Mouse (Mus musculus): ENCODE results near the gene Mfsd12. TPM values are rescaled to one million over a fixed set of nuclear protein-coding genes. Genes with fewer than 3 reads are reported as not detected.

Mfsd12 gene
- total RNA-seq, 2 experiments from 2014 or later = 38.1 to 42.0 TPM

DNA sequence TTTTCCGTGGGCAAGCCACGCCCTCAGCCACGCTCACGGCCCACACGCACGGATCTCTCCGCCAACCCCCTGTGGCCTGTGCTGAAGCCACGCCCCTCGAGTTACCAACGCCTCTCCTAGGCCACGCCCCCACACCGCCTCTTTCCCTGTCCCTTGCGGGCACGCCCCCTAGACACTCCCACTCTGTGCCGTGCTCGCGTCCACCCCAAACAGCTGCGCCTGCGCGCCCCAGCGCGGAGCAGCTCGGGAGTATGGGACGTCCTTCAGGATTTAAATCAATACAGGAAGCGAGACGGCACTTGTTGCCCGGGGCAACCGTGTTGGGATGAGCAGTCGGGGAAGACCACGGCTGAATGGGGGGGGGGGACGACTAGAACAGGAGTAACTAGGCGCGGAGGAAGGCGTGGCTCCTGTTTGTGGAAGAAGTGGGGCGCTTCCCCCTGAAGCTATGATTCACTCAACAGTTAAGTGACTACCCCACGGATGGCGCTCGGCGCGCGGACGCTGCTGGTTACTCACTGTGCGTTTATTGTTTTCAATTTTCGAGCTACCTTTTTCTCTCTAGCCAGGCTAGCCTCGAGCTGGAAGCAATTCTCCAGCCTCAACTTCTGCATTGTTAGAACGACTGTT lies 21.4 kb downstream of the Mfsd12 start:
- peak; percentile 100 for DNase-seq (ENCODE audit: low spot score in 2 of 2)

DNA sequence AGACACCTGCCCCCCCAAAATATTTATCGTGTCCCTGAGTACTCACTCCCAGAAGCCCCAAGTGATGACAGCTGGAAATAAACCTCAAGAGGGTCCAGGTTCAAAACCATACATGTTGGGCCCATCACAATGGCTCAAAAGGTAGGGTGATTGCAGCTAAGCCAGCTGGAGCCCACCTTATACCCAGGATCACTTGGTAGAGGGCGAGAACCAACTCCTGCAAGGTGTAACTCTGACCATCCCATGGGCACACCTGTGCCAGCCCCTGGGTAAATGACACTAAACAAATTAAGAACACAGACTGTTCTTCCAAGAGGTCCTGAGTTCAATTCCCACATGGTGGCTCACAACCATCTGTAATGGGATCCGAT lies 21.9 kb downstream of the Mfsd12 start:
- DNase-seq (ENCODE audit: low spot score in 2 of 2) = no peak

DNA sequence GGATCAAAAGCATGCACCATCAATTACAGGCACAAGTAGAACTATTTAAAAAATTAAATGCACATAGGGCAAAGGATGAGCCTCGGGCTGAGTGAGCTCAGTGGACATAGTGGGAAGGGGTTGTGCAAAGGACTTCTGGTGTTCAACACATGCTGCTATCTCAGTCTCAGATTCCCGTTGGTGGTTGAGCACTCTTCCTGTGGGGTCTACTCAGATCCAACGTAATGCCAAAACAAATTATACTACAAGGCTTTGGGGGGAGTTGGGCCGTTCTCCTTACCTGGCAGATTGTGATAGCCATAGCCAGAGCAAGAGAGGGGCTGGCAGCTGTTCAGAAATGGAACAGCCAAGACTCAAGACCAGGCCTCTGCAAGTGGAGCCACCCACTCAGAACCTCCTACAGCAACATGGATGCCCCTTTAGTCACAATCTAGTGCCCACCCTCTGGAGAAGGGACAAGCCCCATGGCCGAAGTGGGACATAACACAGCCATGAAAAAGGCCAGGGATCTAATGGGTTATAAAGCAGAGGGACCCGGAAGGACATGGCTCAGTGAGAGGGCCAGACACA lies 22.6 kb downstream of the Mfsd12 start:
- DNase-seq (ENCODE audit: low spot score in 2 of 2) = no peak

DNA sequence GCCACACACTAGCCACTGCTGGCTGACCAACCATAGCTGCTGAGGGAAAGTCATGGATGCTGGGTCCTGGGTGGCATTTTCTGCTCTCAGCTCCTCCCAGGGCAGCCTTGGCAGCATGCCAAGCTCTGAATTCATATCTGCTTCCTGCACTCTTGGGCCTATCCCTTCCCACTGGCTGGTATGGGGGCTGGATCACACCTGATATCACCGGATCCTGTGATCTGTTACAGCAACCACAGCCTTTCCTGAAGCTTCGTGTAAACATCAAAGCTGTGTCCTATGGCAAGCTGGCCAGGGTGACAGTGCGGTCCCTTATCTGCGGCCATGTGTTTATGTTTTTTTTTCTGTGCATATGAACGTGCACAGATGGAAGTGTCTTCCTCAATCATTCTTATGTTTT lies 24.7 kb downstream of the Mfsd12 start:
- DNase-seq (ENCODE audit: low spot score in 2 of 2) = no peak

DNA sequence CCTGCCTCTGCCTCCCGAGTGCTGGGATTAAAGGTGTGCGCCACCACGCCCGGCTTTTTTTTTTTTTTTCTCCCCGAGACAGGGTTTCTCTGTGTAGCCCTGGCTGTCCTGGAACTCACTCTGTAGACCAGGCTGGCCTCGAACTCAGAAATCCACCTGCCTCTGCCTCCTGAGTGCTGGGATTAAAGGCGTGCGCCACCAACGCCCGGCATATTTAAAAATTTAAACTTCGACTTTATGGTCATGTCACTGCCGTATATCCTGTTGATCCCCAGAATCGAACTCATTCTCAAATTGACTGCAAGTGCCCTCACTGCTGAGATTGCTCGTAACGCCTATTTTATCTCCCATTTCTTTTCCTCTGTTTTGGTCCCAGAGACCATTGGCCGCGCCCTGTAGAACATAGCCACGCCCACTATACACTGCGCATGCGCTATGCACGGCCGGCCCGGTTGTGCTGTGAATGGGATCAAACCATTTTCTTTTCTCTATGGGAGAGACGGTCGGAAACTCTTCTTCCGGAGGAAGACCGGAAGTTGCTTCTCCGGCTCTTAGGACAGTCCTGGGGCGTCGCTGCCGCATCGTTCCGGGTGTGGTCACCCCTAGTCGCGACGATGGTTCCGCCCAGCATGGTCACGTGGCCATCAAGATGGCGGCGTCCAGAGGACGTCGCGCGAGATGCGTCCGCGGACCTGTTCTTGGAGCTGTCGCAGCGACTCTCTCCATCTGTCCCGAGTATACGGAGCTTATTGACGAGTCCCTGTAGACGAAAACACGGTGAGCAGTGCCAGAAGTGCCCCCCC lies 26.7 kb downstream of the Mfsd12 start, which contains the start of the genes Dohh and Gm48551:
Gene Dohh, plus strand, starts transcription at position 627 of the 803 bp plus-strand sequence.
Gene Gm48551, plus strand, starts transcription at position 665 of the 803 bp plus-strand sequence.
- DNase-seq (ENCODE audit: low spot score in 2 of 2) = peak; percentile 98 to 99

DNA sequence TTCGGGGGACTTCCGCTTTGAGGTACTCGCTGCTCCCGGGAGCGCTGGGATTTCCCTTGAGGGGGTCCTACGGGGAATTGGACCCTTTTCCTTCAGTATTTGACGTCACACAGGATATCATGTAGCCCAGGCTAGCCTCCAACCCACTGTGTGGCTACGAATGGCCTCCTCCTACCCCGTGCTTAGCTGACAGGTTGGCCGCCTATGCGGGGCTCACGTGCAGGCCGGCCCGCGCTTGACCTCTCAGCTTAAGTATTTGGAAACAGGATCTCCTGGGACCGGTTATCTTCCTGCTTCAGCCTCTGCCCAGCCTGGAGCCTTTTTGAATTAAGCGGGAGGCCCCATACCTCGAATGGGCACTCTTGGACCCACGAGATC lies 27.3 kb downstream of the Mfsd12 start:
- DNase-seq (ENCODE audit: low spot score in 2 of 2) = no peak

DNA sequence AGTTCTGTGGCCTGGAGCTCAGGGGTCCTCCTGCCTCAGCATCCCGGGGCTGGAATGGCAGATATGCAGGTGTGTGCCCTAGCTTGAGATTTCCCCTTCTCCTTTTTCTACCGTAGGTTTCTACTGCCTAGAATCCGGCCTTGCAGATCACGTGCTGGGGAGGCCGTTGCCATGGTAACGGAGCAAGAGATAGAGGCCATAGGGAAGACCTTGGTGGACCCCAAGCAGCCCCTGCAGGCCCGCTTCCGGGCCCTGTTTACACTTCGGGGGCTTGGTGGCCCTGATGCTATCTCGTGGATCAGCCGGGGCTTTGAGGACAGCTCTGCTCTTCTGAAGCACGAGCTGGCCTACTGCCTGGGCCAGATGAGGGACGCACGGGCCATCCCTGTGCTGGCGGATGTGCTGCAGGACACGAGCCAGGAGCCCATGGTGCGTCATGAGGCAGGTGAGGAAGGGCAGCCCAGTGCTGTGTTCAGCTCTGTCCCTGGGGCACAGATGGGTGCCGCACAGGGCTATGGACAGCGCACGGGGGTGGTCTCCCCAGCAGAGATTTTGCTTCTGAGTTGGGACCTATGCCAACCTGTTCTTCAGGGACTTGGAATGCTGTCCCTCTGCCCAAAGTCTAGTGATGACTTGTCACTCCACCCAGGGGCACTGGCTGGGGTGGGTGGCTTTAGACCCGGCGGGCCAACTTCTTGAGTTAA lies 28.5 kb downstream of the Mfsd12 start:
- no peak for DNase-seq (ENCODE audit: low spot score in 2 of 2)

DNA sequence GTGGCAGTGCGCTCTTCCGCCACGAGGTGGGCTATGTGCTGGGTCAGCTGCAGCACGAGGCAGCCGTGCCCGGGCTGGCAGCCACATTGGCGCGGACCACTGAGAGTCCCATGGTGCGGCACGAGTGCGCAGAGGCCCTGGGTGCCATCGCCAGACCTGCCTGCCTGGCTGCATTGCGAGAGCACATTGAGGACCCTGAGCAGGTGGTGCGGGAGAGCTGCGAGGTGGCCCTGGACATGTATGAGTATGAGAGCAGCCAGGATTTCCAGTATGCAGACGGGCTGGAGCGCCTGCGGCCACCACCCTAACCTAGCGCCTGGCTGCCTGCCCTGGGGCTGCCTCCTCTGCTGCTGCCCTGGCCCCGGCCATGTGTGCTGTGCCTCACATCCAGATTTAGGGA lies 30.4 kb downstream of the Mfsd12 start:
- DNase-seq (ENCODE audit: low spot score in 2 of 2) = no peak

DNA sequence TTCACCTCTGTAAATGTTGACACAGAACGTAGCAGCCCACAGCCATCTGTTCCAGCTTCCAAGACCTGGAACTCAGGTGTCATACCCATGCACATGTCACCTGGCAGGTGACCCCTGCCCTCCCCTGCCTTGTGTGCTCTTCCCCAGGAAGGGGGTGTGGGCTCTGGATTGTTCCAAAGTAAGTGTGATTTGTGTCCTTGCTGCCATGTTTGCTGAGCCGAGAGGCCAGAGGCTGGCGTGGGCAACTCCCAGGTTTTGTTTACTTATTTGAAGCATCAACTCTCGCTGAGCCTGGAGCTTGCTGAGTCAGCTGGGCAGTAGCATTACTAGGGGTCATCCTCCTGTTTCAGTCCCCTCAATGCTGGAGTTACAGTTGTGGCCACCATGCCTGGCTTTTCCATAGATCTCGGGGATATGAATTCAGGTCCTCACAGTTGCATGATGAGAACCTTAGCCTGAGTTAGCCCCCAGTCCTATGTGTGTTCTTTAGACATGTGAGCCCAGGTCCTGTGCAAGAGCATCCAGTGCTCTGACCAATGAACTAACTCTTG lies 31.3 kb downstream of the Mfsd12 start, which contains the start of gene Gm48552:
Gene Gm48552, plus strand, starts transcription at position 501 of the 551 bp plus-strand sequence.
- DNase-seq (ENCODE audit: low spot score in 2 of 2) = no peak

DNA sequence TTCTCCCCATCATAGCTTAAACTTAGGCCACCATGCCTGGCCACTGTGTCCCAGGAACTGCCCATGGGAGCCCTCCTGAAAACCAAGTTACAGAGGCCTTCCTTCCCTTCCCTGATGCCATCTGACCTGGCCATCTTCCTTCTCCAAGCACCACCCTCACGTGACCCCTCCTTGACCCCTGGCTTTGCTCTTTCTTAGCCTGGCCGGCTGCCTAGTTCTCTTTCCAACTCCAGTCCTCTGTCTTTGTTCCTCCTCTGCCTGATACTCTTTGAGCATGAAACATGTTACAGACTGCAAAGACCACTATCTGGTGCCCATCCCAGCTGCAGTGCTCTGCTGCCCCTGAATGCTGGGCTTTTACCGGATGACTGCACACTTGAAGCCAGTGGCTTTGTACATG lies 32.1 kb downstream of the Mfsd12 start:
- no peak for DNase-seq (ENCODE audit: low spot score in 2 of 2)

DNA sequence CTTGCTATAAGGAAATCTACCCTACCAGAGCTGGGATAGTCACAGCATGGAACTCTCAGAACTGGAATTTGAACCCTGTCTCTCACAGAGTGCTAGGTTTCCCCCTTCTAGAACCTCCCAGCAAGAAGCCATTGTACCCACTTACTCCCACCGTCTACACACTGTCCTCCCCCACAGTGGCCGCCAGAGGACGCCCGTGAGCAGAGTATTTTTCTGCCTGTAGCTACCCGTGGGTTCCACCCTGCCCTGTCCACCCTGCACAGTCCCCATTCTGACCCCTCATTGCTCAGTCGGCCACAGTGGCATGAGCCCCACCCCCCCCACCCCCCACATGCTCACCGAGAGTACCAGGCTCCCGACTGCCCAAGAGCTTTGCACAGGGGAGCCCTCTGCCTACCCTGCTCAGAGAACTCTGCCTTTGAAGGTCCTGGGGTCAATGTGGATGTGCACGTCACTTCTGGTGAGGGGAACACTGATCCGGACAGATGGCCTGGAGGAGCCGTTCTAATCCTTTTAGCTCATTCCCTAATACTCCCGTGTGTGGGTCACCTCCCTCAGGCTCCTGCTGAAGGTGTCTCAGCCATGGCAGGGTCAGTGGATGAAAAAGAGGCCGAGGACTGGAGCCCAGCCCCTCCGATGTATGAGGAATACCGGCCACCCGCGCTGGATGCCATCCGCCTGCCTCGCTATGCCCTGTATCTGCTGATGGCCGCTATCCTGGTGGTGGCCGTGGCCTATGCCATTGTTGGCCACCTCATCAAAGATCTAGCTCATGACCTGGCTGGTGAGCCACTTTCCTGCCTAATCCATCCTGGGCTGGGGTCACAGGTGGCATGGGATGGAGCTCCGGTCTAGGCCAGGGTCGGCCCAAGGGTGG lies 32.7 kb downstream of the Mfsd12 start:
- peak; percentile 68 to 79 for DNase-seq (ENCODE audit: low spot score in 2 of 2)

DNA sequence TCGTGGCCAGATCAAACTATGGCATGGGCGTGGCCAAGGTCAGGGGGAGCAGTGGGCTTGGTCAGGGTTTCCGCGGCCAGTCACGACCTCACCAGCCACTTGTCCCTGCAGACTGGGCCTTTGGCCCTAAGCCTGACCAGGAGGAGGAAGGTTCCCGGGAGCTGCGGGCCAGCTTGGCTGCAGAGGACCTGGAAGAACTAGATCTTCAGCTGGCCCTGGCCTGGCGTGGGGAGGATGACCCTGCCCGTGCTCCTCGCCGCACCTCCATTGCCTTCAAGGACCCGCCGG lies 33.3 kb downstream of the Mfsd12 start:
- DNase-seq (ENCODE audit: low spot score in 2 of 2) = no peak

DNA sequence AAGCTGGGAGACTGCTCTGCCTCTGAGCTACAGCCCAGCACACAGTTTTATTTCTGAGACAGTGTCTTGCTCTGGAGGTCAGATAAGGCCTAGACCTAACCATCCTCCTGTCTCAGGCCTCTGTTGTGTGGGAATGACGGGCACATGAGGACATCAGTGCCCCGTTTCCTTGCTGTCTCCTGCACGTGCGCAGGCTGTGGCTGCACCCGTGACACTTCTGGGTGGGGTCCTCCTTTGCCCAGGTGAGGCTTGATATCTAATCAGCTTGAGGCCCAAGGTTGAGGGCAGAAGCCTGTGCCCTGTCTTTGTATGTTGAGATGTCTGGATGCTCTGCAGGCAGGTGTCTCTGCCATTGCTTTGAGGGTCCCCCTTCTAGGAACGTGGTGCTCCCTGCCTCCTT lies 35.0 kb downstream of the Mfsd12 start:
- no peak for DNase-seq (ENCODE audit: low spot score in 2 of 2)

DNA sequence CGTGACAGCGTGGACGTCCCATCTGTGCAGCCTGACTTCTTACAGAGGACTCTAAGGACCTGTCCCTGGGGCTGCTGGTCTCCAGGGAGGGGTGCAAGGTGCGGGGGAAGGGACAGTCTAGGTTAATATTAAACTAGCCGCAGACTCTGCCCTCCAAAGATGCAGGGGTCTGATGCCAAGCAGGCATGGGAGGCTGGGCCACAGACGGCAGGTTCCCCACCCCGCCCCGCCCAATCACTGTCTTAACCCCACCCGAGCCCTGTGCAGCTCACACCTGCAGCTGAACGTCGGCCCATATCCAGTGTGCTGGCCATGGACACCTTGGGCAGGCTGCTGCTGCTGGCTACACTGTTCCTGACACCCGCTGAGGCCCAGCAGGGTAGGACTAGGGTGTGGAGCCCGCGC lies 35.5 kb downstream of the Mfsd12 start, which contains the start of gene Smim24:
Gene Smim24, plus strand, starts transcription at position 271 of the 405 bp plus-strand sequence.
- DNase-seq (ENCODE audit: low spot score in 2 of 2) = no peak

DNA sequence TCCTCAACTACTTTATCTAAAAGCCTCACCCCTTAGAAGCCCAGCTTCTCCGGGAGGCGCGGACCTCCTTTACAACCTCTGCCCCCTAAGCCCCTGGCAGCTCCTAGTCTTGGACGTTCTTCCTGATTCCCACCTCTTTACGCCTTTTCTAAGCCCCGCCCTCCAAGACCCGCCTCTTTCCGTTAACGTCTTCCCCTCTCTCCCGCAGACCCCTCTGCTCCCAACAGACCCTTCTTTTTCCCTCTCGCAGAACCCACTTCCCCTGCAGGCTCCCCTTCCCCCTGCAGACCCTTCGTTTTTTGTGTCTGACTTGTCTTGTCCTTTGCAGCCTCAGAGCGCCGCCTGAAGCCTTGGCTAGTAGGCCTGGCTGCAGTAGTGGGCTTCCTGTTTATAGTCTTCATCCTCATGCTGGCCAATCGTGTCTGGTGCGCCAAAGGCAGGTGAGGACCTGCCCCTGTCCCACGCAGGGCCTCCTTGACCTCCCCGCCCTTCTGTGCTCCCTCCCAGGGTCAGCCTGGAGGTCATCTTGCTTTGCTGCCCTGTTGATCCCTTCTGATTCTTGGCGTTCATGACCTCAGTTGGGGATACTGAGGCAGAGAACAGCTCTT lies 36.3 kb downstream of the Mfsd12 start:
- no peak for DNase-seq (ENCODE audit: low spot score in 2 of 2)

DNA sequence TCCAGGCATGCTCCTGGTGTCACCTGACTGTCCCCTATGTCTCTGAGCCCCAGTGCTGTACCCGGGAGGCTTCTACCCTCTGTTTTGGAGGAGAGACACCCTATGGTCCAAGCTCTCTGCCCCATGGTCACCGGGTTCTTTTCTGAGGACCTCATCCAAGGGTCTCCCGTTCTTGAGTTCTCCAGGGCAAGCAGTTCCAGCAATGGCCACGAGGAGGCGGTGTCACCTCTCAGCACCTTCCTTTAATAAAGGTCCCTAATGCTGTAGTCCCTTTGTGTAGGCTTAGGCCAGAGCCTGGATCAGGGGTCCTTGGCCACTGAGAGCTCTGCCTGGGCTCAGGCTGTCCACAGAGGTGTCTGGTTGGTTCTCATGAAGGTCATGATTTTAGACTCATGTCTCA lies 37.8 kb downstream of the Mfsd12 start:
- DNase-seq (ENCODE audit: low spot score in 2 of 2) = peak; percentile 46 to 59

DNA sequence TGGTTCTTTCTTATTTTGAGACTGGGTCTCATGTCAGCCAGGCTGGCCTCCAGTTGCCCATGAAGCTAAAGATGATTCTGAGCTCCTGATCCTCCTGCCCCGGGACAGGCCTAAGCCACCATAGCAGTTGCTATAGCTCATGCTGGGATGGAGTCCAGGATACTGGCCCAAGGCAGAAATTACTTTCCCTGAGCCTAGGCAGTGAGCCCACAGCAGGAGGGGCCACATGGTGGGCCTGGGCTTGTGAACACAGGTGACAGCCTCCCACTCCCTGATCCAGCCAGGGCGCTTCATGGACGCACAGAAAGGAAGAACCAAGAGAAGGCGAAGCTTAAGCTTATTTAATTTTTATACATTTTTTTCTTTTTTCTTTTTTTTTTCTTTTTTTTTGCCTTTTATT lies 38.6 kb downstream of the Mfsd12 start:
- no peak for DNase-seq (ENCODE audit: low spot score in 2 of 2)

DNA sequence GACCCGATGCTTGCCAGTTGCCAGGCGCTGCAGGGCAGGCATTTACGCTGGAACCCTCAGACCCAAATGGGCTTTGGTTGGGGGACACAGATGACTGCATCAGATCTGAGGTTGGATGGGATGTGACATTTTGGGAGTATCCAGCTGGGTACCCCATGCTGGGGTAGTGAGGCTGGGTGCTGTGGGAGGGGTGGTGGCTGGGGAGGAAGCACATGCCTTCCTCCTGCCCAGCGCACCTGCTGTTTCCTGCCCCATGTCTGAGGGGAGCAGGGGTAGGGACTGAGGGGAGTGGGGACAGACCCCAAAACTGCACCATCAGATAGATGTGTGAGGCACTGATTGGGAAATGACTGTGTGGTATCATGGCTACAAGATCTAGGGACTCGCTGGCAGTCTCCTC lies 39.5 kb downstream of the Mfsd12 start:
- no peak for DNase-seq (ENCODE audit: low spot score in 2 of 2)

DNA sequence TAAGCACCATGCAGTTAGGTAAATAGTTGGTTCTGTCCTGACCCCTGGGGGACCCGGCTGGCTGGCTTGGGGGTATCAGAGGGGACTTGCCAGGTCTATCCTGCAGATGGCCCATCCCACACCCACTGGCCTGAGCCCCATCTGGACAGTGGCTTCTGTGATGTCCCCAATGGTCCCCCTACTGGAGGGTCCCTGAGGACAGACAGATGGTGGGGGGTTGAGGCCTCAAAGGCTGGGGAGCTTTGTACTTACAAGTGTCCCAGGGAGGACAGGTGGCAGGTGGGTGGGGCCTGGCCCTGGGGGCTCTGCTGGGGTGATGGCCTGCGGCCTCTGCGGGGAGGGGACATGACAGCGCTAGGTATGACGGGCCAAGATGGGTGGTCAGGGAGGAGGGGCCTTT lies 42.0 kb downstream of the Mfsd12 start:
- DNase-seq (ENCODE audit: low spot score in 2 of 2) = no peak

DNA sequence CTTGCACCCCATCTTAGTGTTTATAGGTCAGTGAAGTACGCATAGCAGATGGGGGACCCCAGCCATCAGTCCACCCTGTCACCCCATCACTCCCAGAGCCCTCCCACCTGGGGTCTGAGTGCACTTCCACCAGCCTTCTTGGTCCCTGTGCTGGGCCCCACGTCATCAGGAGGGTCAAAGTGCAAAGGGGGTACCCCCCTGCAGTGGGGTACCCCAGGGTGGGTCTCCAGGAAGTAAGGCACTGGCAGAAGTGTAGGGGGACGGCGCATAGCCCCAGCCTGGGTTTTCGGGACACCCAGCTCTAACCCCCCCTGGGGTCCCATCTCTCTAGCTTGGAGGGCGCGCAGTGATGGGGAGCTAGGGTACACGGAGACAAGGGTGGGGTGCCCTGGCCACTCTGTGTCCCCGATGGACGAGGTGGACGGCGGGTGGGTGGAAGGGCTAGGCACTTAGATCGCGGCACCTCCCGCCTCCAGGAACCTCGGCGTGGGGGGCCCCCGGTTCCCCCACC lies 42.6 kb downstream of the Mfsd12 start:
- DNase-seq (ENCODE audit: low spot score in 2 of 2) = no peak
